Mouse (Mus musculus): ENCODE data around the gene Gm49325.

DNA sequence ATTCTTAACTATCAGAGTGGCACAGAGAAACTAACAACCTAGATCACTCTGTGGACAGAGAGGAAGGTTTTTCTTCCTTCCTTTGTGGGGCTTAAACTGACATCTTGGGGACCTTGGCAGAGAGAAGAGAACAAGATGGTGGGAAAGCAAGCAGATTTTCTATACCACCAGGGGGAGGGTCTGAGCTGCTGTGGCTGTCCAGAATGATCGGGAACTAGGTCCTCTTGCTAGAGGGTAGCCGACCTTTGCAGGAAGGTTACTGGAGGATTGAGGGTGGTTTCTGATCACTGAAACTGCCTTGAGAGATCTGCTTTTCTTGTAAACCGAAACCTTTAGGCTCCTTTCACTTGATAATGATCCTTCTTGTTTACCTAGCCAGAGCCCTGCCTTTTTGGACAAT lies 33.8 kb upstream of the Gm49325 start:
- TF ChIP-seq CTCF (IDR thresholded peaks at IDR 0.05; ENCODE audit: extremely low read depth, insufficient read length, insufficient replicate concordance, low read depth, low read length) (peak; percentile 30; the same call in 1 of the 2 replicates), POLR2A (IDR thresholded peaks at IDR 0.05; ENCODE audit: low read depth, low read length) (no peak)

All from small intestine, adult 2 months (tissue).